Mouse (Mus musculus): ENCODE results near the gene Apex2.

- TF ChIP-seq USF1 (IDR thresholded peaks at IDR 0.05; ENCODE audit: low read depth) (no peak), CTCF (IDR thresholded peaks at IDR 0.05; ENCODE audit: control insufficient read depth, insufficient read depth, insufficient read length) (no peak), MAX (IDR thresholded peaks at IDR 0.05) (no peak), CEBPB (IDR thresholded peaks at IDR 0.05; ENCODE audit: low read depth) (no peak), MYOD1 (IDR thresholded peaks at IDR 0.05; ENCODE audit: control insufficient read depth, insufficient read length, low read depth) (no peak), FOSL1 (IDR thresholded peaks at IDR 0.05; ENCODE audit: insufficient read depth, low read length, poor library complexity, severe bottlenecking) (no peak), MYOG (IDR thresholded peaks at IDR 0.05; ENCODE audit: control insufficient read depth, extremely low read depth, insufficient read length) (no peak)
Observed at GRCm38 (mm10) chrX:150593266-150594035, 3.8 kb upstream of the Apex2 start.

Data from C2C12 (cell line).